Mouse (Mus musculus): Measurements from ENCODE around the gene Tspan14.

Tspan14 gene

GRCm38 (mm10) chr14:40966392-40966861 is at the start of gene Tspan14:
TSS of gene Tspan14 (minus strand) at chr14:40966807.
- no peak for DNase-seq (ENCODE audit: low spot score)

- DNase-seq (ENCODE audit: low spot score): no peak
These were observed 48.2 kb upstream of the Tspan14 start for GRCm38 (mm10) chr14:41014701-41015240.

- DNase-seq (ENCODE audit: low spot score): peak; percentile 89
These were observed 47.3 kb upstream of the Tspan14 start, which contains the start of gene Fam213a for GRCm38 (mm10) chr14:41013630-41014613. TSS of gene Fam213a (minus strand) at chr14:41013788.

GRCm38 (mm10) chr14:41013143-41013542 is 46.5 kb upstream of the Tspan14 start:
- no peak for DNase-seq (ENCODE audit: low spot score)

- DNase-seq (ENCODE audit: low spot score): no peak
These were observed 45.3 kb upstream of the Tspan14 start for GRCm38 (mm10) chr14:41011916-41012315.

GRCm38 (mm10) chr14:41008138-41008537 is 41.5 kb upstream of the Tspan14 start:
- peak; percentile 27 for DNase-seq (ENCODE audit: low spot score)

GRCm38 (mm10) chr14:41007641-41008040 is 41.0 kb upstream of the Tspan14 start:
- no peak for DNase-seq (ENCODE audit: low spot score)

GRCm38 (mm10) chr14:41006899-41007298 is 40.3 kb upstream of the Tspan14 start:
- no peak for DNase-seq (ENCODE audit: low spot score)

- no peak for DNase-seq (ENCODE audit: low spot score)
These were observed 39.7 kb upstream of the Tspan14 start for GRCm38 (mm10) chr14:41006263-41006662.

GRCm38 (mm10) chr14:41005716-41006115 is 39.1 kb upstream of the Tspan14 start:
- no peak for DNase-seq (ENCODE audit: low spot score)

GRCm38 (mm10) chr14:41004201-41005141 is 37.9 kb upstream of the Tspan14 start:
- DNase-seq (ENCODE audit: low spot score): peak; percentile 84

- DNase-seq (ENCODE audit: low spot score): no peak
These were observed 35.0 kb upstream of the Tspan14 start for GRCm38 (mm10) chr14:41001576-41001975.

GRCm38 (mm10) chr14:41000801-41001200 is 34.2 kb upstream of the Tspan14 start:
- DNase-seq (ENCODE audit: low spot score): no peak

- DNase-seq (ENCODE audit: low spot score): no peak
These were observed 33.5 kb upstream of the Tspan14 start for GRCm38 (mm10) chr14:40999904-41000645.

- DNase-seq (ENCODE audit: low spot score): no peak
These were observed 29.6 kb upstream of the Tspan14 start for GRCm38 (mm10) chr14:40996171-40996570.

GRCm38 (mm10) chr14:40992464-40992863 is 25.9 kb upstream of the Tspan14 start:
- DNase-seq (ENCODE audit: low spot score): no peak

GRCm38 (mm10) chr14:40988780-40989179 is 22.2 kb upstream of the Tspan14 start:
- no peak for DNase-seq (ENCODE audit: low spot score)

GRCm38 (mm10) chr14:40987184-40987583 is 20.6 kb upstream of the Tspan14 start:
- DNase-seq (ENCODE audit: low spot score): no peak

- no peak for DNase-seq (ENCODE audit: low spot score)
These were observed 19.0 kb upstream of the Tspan14 start for GRCm38 (mm10) chr14:40985635-40986034.

GRCm38 (mm10) chr14:40979723-40980122 is 13.1 kb upstream of the Tspan14 start:
- DNase-seq (ENCODE audit: low spot score): no peak

- no peak for DNase-seq (ENCODE audit: low spot score)
These were observed 12.4 kb upstream of the Tspan14 start for GRCm38 (mm10) chr14:40979002-40979401.
